Mouse (Mus musculus) bone marrow, adult 2 months (tissue): Measurements from ENCODE around the gene Ctrl.

Experiments used
- CTCF ChIP-seq: fragments of 200-500 bp; IDR thresholded peaks from 2 replicates; pipeline ENCODE4 v1.5.1; 2011; ENCODE audit warnings: low read length, control low read depth; ENCODE audit not compliant: control insufficient read depth, insufficient read depth
- POLR2A ChIP-seq: fragments of 200-500 bp; IDR thresholded peaks from 2 replicates; pipeline ENCODE4 v1.6.1; 2011; ENCODE audit warnings: low read depth, mild to moderate bottlenecking, control low read depth, low read length, borderline replicate concordance; ENCODE audit not compliant: control insufficient read depth

DNA sequence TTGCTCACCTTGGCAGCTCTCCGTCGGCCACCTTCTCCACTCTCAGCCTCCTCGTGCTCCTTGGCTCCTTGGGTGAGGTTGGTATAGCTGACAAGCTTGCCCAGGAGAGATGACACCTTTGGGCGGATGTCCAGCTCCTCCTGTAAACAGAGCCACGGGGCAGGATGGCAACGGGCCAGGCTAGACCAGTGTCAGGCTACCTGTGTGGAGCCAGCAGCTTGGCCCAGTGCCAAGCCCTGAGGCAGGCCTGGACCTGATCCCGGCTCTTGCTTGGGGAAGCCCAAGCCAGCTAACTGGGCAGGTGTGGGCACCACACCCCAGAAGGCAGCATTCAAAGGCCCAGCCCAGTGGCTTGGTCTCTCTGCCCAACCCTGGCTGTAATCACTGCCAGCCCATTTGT is 25.7 kb upstream of the Ctrl start:
- TF ChIP-seq CTCF, result no peak
- TF ChIP-seq POLR2A, result no peak
